Mouse (Mus musculus) MEL (cell line): ENCODE results near the gene Fam53b.

Experiments
- CTCF ChIP-seq, 3 experiments: IDR thresholded peaks in 2 of 3; conservative IDR thresholded peaks in 1 of 3; 2 replicates each; pipeline ENCODE4 v1.5.1; 2011 to 2012; ENCODE audit warnings: low read length in 3 of 3, low read depth in 2 of 3, mild to moderate bottlenecking in 2 of 3, improper control_type of control experiment in 1 of 3, inconsistent platforms in 1 of 3, mixed read lengths in 1 of 3, moderate library complexity in 1 of 3; ENCODE audit not compliant: control insufficient read depth in 1 of 3, insufficient read depth in 1 of 3, poor library complexity in 1 of 3, severe bottlenecking in 1 of 3
- NRF1 ChIP-seq: IDR thresholded peaks from 2 replicates; pipeline ENCODE4 v1.6.1; 2014; ENCODE audit warnings: low read depth, mild to moderate bottlenecking, inconsistent platforms, low read length, improper control_type of control experiment, moderate library complexity; ENCODE audit not compliant: poor library complexity, insufficient read depth, severe bottlenecking
- POLR2A ChIP-seq, 2 experiments: IDR thresholded peaks; 2 replicates each; pipeline ENCODE4 v1.6.1; 2011 to 2012; ENCODE audit warnings: low read length in 2 of 2, mild to moderate bottlenecking in 2 of 2, control low read depth in 1 of 2, improper control_type of control experiment in 1 of 2, low read depth in 1 of 2, moderate library complexity in 1 of 2; ENCODE audit not compliant: control insufficient read depth in 1 of 2, insufficient read depth in 1 of 2, poor library complexity in 1 of 2

DNA sequence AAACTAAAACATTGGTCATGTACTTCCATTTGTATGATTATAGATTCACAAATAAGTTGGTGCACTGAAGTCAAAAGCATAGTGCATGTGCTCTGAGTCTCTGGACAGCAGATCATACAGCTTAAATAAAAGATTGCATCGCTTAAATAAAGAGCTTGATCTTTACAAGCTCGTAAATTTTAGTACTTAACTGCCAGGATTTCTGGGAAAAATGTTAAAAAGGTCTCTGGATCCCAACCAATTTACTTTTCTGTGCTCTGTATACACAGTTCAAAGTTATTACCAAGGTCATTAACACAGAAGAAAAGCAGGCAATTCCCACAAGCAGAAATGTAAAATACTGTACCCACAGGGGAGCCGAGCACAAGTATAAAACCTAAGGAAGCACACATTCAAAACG lies 17.3 kb upstream of the Fam53b start:
- TF ChIP-seq POLR2A (IDR thresholded peaks at IDR 0.05; ENCODE audit: control insufficient read depth in 1 of 2, insufficient read depth in 1 of 2, low read depth in 1 of 2, low read length in 2 of 2, poor library complexity in 1 of 2) (no peak), CTCF (IDR thresholded peaks at IDR 0.05 in 2 of 3, conservative IDR thresholded peaks at IDR 0.05 in 1 of 3; ENCODE audit: control insufficient read depth in 1 of 3, insufficient read depth in 1 of 3, low read depth in 2 of 3, low read length in 3 of 3, poor library complexity in 1 of 3, severe bottlenecking in 1 of 3) (no peak), NRF1 (no peak)
